Mouse (Mus musculus): ENCODE data around the gene Tmem60. TPM values are rescaled to one million over a fixed set of nuclear protein-coding genes. Genes with fewer than 3 reads are reported as not detected.

The Tmem60 gene
- polyA plus RNA-seq, 1 experiment: 15.5 TPM

GRCm38 (mm10) chr5:20919566-20919965 is 37.6 kb downstream of the Tmem60 start:
- DNase-seq: no peak
- TF ChIP-seq CTCF (IDR thresholded peaks at IDR 0.05; ENCODE audit: borderline replicate concordance, control insufficient read depth, extremely low read depth, insufficient read depth, low read length, poor library complexity): no peak
- TF ChIP-seq POLR2A (IDR thresholded peaks at IDR 0.05; ENCODE audit: control insufficient read depth, extremely low read depth, insufficient read depth, low read length, poor library complexity): no peak
- H3K27ac ChIP-seq (ENCODE audit: control insufficient read depth, insufficient read depth, low read length): no peak overlapping the region
- no peak overlapping the region for H3K4me3 ChIP-seq (ENCODE audit: control insufficient read depth, insufficient read depth, low read length)
- 0 out of 2 replicates have a peak, but pooled peaks cover 4% of the 10 kb centered on the region for H3K36me3 ChIP-seq (ENCODE audit: control insufficient read depth, insufficient read depth, low read length)
- H3K27me3 ChIP-seq (ENCODE audit: control insufficient read depth, insufficient read depth, low read length): no peaks in the 10 kb centered on the region
- H3K4me1 ChIP-seq (replicated peaks; ENCODE audit: control insufficient read depth, insufficient read depth, low read length): no peaks in the 10 kb centered on the region
- WGBS: 98% methylated on average over 9 of the region's 9 CpGs

- H3K4me3 ChIP-seq (ENCODE audit: control insufficient read depth, insufficient read depth, low read length): no peak overlapping the region
- H3K4me1 ChIP-seq (replicated peaks; ENCODE audit: control insufficient read depth, insufficient read depth, low read length): no peaks in the 10 kb centered on the region; the same call in 1 of the 2 replicates
- no peak overlapping the region for H3K27ac ChIP-seq (ENCODE audit: control insufficient read depth, insufficient read depth, low read length)
- WGBS: 50% methylated on average over 3 of the region's 3 CpGs
- TF ChIP-seq POLR2A (IDR thresholded peaks at IDR 0.05; ENCODE audit: control insufficient read depth, extremely low read depth, insufficient read depth, low read length, poor library complexity) (no peak), CTCF (IDR thresholded peaks at IDR 0.05; ENCODE audit: borderline replicate concordance, control insufficient read depth, extremely low read depth, insufficient read depth, low read length, poor library complexity) (no peak)
- no peak for DNase-seq
- 0 out of 2 replicates have a peak, but pooled peaks cover 2% of the 10 kb centered on the region for H3K36me3 ChIP-seq (ENCODE audit: control insufficient read depth, insufficient read depth, low read length)
- H3K27me3 ChIP-seq (ENCODE audit: control insufficient read depth, insufficient read depth, low read length): no peaks in the 10 kb centered on the region
Measured at GRCm38 (mm10) chr5:20924608-20925007, 42.6 kb downstream of the Tmem60 start.

- no peaks in the 10 kb centered on the region for H3K27me3 ChIP-seq (ENCODE audit: control insufficient read depth, insufficient read depth, low read length)
- no peak for TF ChIP-seq CTCF (IDR thresholded peaks at IDR 0.05; ENCODE audit: borderline replicate concordance, control insufficient read depth, extremely low read depth, insufficient read depth, low read length, poor library complexity)
- TF ChIP-seq POLR2A (IDR thresholded peaks at IDR 0.05; ENCODE audit: control insufficient read depth, extremely low read depth, insufficient read depth, low read length, poor library complexity): no peak
- 82% methylated on average over 3 of the region's 3 CpGs for WGBS
- no peaks in the 10 kb centered on the region; the same call in 1 of the 2 replicates for H3K4me1 ChIP-seq (replicated peaks; ENCODE audit: control insufficient read depth, insufficient read depth, low read length)
- H3K27ac ChIP-seq (ENCODE audit: control insufficient read depth, insufficient read depth, low read length): no peak overlapping the region
- DNase-seq: no peak
- H3K4me3 ChIP-seq (ENCODE audit: control insufficient read depth, insufficient read depth, low read length): no peak overlapping the region
- H3K36me3 ChIP-seq (ENCODE audit: control insufficient read depth, insufficient read depth, low read length): no peaks in the 10 kb centered on the region
Measured at GRCm38 (mm10) chr5:20925451-20925850, 43.5 kb downstream of the Tmem60 start.

DNA sequence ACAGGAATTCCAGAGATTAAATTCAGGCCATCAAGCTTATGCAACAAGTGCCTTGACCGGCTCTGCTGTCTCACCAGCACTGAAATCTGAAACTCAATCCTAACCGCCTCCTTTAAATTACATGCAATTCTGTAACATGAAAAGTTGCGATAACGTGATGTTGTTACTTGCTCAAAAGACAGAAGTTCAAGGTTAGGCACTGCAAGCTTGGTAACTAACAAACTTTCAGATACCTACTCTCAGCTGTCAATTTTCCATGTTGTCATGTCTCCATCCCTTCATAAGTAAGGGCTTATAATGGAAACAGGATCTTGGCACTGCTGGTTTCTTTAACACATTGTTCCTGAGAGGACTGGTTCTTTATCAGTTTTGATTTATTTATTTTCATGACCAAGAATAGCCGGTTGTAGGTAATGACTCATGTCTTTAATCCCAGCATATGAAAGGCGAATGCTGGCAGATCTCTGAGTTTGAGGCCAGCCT is 47.7 kb downstream of the Tmem60 start:
- no peak for TF ChIP-seq CTCF (IDR thresholded peaks at IDR 0.05; ENCODE audit: borderline replicate concordance, control insufficient read depth, extremely low read depth, insufficient read depth, low read length, poor library complexity)
- TF ChIP-seq POLR2A (IDR thresholded peaks at IDR 0.05; ENCODE audit: control insufficient read depth, extremely low read depth, insufficient read depth, low read length, poor library complexity): no peak
- H3K4me3 ChIP-seq (ENCODE audit: control insufficient read depth, insufficient read depth, low read length): no peak overlapping the region
- peaks cover 4% of the 10 kb centered on the region; the same call in 1 of the 2 replicates for H3K4me1 ChIP-seq (replicated peaks; ENCODE audit: control insufficient read depth, insufficient read depth, low read length)
- 86% methylated on average over 6 of the region's 6 CpGs for WGBS
- H3K27ac ChIP-seq (ENCODE audit: control insufficient read depth, insufficient read depth, low read length): no peak overlapping the region
- no peaks in the 10 kb centered on the region for H3K36me3 ChIP-seq (ENCODE audit: control insufficient read depth, insufficient read depth, low read length)
- no peak for DNase-seq
- H3K27me3 ChIP-seq (ENCODE audit: control insufficient read depth, insufficient read depth, low read length): no peaks in the 10 kb centered on the region

- Histone ChIP-seq H3K4me1 (replicated peaks; ENCODE audit: control insufficient read depth, insufficient read depth, low read length) (peaks cover 4% of the 10 kb centered on the region; the same call in 1 of the 2 replicates), H3K27ac (ENCODE audit: control insufficient read depth, insufficient read depth, low read length) (no peak overlapping the region), H3K36me3 (ENCODE audit: control insufficient read depth, insufficient read depth, low read length) (no peaks in the 10 kb centered on the region), H3K27me3 (ENCODE audit: control insufficient read depth, insufficient read depth, low read length) (no peaks in the 10 kb centered on the region), H3K4me3 (ENCODE audit: control insufficient read depth, insufficient read depth, low read length) (no peak overlapping the region)
- TF ChIP-seq CTCF (IDR thresholded peaks at IDR 0.05; ENCODE audit: borderline replicate concordance, control insufficient read depth, extremely low read depth, insufficient read depth, low read length, poor library complexity): no peak
- no peak for TF ChIP-seq POLR2A (IDR thresholded peaks at IDR 0.05; ENCODE audit: control insufficient read depth, extremely low read depth, insufficient read depth, low read length, poor library complexity)
- DNase-seq: no peak
Measured at GRCm38 (mm10) chr5:20930430-20930829, 48.4 kb downstream of the Tmem60 start.

DNA sequence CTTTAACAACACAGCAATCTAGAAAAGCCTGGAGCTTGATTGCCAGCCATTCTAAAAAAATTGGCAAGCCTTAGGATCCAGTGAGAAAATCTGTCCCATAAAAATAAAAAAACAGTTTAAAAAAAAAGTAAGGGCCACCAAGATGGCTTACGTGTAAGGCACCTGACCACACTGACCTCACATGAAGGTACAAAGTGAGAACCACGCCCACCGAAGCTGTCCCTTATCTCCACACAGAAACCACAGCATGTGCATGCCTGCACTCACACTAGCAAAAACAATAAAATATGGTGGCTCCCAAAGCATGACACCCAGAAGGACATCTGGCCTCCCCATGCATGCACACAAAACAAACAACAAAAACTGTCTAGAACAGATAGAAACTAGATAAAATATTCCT is 49.3 kb downstream of the Tmem60 start:
- no peak for DNase-seq
- no peak for TF ChIP-seq CTCF (IDR thresholded peaks at IDR 0.05; ENCODE audit: borderline replicate concordance, control insufficient read depth, extremely low read depth, insufficient read depth, low read length, poor library complexity)
- TF ChIP-seq POLR2A (IDR thresholded peaks at IDR 0.05; ENCODE audit: control insufficient read depth, extremely low read depth, insufficient read depth, low read length, poor library complexity): no peak

DNA sequence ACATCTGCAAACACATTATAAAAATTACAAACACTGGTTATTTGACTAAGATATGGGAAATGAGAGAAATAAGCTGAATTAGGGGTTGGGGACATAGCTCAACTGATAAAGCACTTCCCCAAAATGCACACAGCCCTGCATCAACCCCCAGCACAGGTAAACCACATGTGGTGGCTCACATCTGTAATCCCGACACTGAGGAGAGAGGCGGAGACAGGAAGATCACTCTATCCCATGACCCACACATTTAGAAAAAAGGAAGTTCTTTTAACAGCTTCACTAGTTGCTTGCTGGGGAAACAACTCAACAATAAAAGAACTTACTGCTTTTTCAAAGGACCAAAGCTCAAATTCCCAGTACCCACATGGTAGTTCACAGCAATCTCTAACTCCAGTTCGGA is 50.6 kb downstream of the Tmem60 start:
- Histone ChIP-seq H3K27ac (ENCODE audit: control insufficient read depth, insufficient read depth, low read length) (no peak overlapping the region), H3K4me3 (ENCODE audit: control insufficient read depth, insufficient read depth, low read length) (no peak overlapping the region), H3K36me3 (ENCODE audit: control insufficient read depth, insufficient read depth, low read length) (no peaks in the 10 kb centered on the region), H3K27me3 (ENCODE audit: control insufficient read depth, insufficient read depth, low read length) (no peaks in the 10 kb centered on the region), H3K4me1 (replicated peaks; ENCODE audit: control insufficient read depth, insufficient read depth, low read length) (peaks cover 9% of the 10 kb centered on the region; the same call in 1 of the 2 replicates)
- WGBS: 15% methylated on average over 3 of the region's 3 CpGs
- no peak for TF ChIP-seq POLR2A (IDR thresholded peaks at IDR 0.05; ENCODE audit: control insufficient read depth, extremely low read depth, insufficient read depth, low read length, poor library complexity)
- DNase-seq: no peak

More for the DNA sequence above, 49.3 kb downstream of the Tmem60 start:
- Histone ChIP-seq H3K27ac (ENCODE audit: control insufficient read depth, insufficient read depth, low read length) (no peak overlapping the region), H3K4me3 (ENCODE audit: control insufficient read depth, insufficient read depth, low read length) (no peak overlapping the region), H3K36me3 (ENCODE audit: control insufficient read depth, insufficient read depth, low read length) (no peaks in the 10 kb centered on the region), H3K4me1 (replicated peaks; ENCODE audit: control insufficient read depth, insufficient read depth, low read length) (peaks cover 9% of the 10 kb centered on the region; the same call in 1 of the 2 replicates), H3K27me3 (ENCODE audit: control insufficient read depth, insufficient read depth, low read length) (no peaks in the 10 kb centered on the region)
- WGBS: 39% methylated on average over 3 of the region's 3 CpGs

Data from thymus, adult 2 months (tissue).